Mouse (Mus musculus) Muller cell, postnatal 12 days (primary cell): ENCODE measurements around the gene Ghrhr.

Experiments used
- DNase-seq: peaks from one replicate; pipeline ENCODE4 v3.0.0-alpha.2; 2015; ENCODE audit errors: inconsistent ontology term

The Ghrhr gene

GRCm38 (mm10) chr6:55376076-55376475, at the start of gene Ghrhr:
Gene Ghrhr, plus strand, starts transcription at chr6:55376295.
- DNase-seq, result no peak

GRCm38 (mm10) chr6:55326299-55326698, 49.8 kb upstream of the Ghrhr start:
- DNase-seq, result no peak

GRCm38 (mm10) chr6:55327326-55327725, 48.8 kb upstream of the Ghrhr start:
- DNase-seq, result no peak

- DNase-seq, result no peak
Measured at GRCm38 (mm10) chr6:55328179-55328578, 47.9 kb upstream of the Ghrhr start.

- DNase-seq, result no peak
Measured at GRCm38 (mm10) chr6:55331315-55331714, 44.8 kb upstream of the Ghrhr start.

- no peak for DNase-seq
Measured at GRCm38 (mm10) chr6:55332100-55332772, 43.9 kb upstream of the Ghrhr start.

- DNase-seq, result no peak
Measured at GRCm38 (mm10) chr6:55332773-55333109, 43.4 kb upstream of the Ghrhr start.

GRCm38 (mm10) chr6:55335989-55336514, 40.0 kb upstream of the Ghrhr start, which contains the start of gene Aqp1:
Gene Aqp1, plus strand, starts transcription at chr6:55336432.
- DNase-seq, result peak; percentile 68

- DNase-seq, result no peak
Measured at GRCm38 (mm10) chr6:55337242-55337641, 38.9 kb upstream of the Ghrhr start.

GRCm38 (mm10) chr6:55338077-55338476, 38.0 kb upstream of the Ghrhr start:
- DNase-seq, result no peak

- DNase-seq, result no peak
Measured at GRCm38 (mm10) chr6:55338934-55339825, 36.9 kb upstream of the Ghrhr start.

- DNase-seq, result no peak
Measured at GRCm38 (mm10) chr6:55341688-55342087, 34.4 kb upstream of the Ghrhr start.

GRCm38 (mm10) chr6:55342328-55342727, 33.8 kb upstream of the Ghrhr start:
- no peak for DNase-seq

- no peak for DNase-seq
Measured at GRCm38 (mm10) chr6:55343446-55343845, 32.6 kb upstream of the Ghrhr start.

- DNase-seq, result no peak
Measured at GRCm38 (mm10) chr6:55344291-55345016, 31.6 kb upstream of the Ghrhr start.

GRCm38 (mm10) chr6:55345264-55345663, 30.8 kb upstream of the Ghrhr start:
- no peak for DNase-seq

- no peak for DNase-seq
Measured at GRCm38 (mm10) chr6:55346491-55346890, 29.6 kb upstream of the Ghrhr start.

GRCm38 (mm10) chr6:55347711-55348571, 28.2 kb upstream of the Ghrhr start:
- DNase-seq, result no peak

GRCm38 (mm10) chr6:55349231-55349630, 26.9 kb upstream of the Ghrhr start:
- DNase-seq, result no peak

- DNase-seq, result no peak
Measured at GRCm38 (mm10) chr6:55350383-55350952, 25.6 kb upstream of the Ghrhr start.

GRCm38 (mm10) chr6:55351712-55352111, 24.4 kb upstream of the Ghrhr start:
- DNase-seq, result no peak
